Mouse (Mus musculus): ENCODE measurements around the gene Slc26a10. TPM values are rescaled to one million over a fixed set of nuclear protein-coding genes. Genes with fewer than 3 reads are reported as not detected.

The Slc26a10 gene
- total and polyA plus RNA-seq, 3 experiments = 13.2 to 40.5 (median 14.7) TPM

DNA sequence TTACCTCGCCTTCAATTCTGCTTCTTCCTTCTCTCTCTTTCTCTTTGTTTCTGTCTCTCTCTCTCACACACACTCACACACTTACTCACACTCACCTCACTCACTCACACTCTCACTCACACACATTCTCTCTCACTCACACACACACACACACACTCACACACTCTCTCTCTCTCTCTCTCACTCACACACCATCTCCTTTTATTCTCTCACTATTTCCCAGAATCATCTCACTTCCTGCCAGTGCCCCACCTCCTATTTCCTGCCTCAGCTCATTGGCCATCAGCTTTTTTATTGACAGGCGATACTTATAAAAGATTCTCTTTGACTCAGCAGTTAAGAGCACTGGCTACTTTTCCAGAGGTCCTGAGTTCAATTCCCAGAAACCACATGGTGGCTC is 37.9 kb upstream of the Slc26a10 start:
- intact Hi-C loops (cut with DNase I) = no loop called here
- Histone ChIP-seq H3K27ac (no peak overlapping the region), H3K9ac (ENCODE audit: low read depth, low read length) (no peak overlapping the region), H3K4me3 (no peak overlapping the region), H3K79me2 (replicated peaks; ENCODE audit: control insufficient read depth, insufficient read depth, low read length) (no peaks in the 10 kb centered on the region), H3K27me3 (ENCODE audit: control insufficient read depth, insufficient read depth, low read length) (no peaks in the 10 kb centered on the region), H3K36me3 (ENCODE audit: control insufficient read depth, insufficient read depth, low read length) (no peaks in the 10 kb centered on the region), H3K4me1 (ENCODE audit: control insufficient read depth, insufficient read depth, low read length) (no peaks in the 10 kb centered on the region)
- 91% methylated on average over 2 of the region's 2 CpGs for WGBS
- DNase-seq = no peak
- TF ChIP-seq CTCF (IDR thresholded peaks at IDR 0.05) (no peak), EP300 (IDR thresholded peaks at IDR 0.05; ENCODE audit: insufficient read depth, low read depth, low read length) (no peak), POLR2A (IDR thresholded peaks at IDR 0.05; ENCODE audit: insufficient read depth, low read depth, low read length) (no peak)

DNA sequence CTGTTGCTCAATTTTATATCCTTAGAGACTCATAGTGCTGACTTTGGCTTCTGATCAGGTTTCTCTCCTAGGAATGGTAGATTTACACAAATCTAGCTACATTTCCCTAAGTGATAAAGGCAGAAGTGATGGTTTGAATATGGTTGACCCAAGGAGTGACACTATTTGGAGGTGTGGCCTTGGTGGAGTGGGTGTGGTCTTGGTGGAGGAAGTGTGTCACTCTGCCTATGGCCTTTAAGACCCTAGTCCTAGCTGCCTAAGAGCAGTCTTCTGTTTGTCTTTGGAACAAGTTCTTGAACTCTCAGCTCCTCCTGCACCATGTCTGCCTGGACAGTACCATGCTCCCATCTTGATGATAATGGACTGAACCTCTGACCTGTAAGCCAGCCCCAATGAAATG is 36.7 kb upstream of the Slc26a10 start:
- no peak for DNase-seq
- Histone ChIP-seq H3K27me3 (ENCODE audit: control insufficient read depth, insufficient read depth, low read length) (no peaks in the 10 kb centered on the region), H3K4me3 (no peak overlapping the region), H3K79me2 (replicated peaks; ENCODE audit: control insufficient read depth, insufficient read depth, low read length) (no peaks in the 10 kb centered on the region), H3K4me1 (ENCODE audit: control insufficient read depth, insufficient read depth, low read length) (no peaks in the 10 kb centered on the region), H3K27ac (no peak overlapping the region), H3K36me3 (ENCODE audit: control insufficient read depth, insufficient read depth, low read length) (no peaks in the 10 kb centered on the region), H3K9ac (ENCODE audit: low read depth, low read length) (no peak overlapping the region)
- intact Hi-C loops (cut with DNase I) = no loop called here
- TF ChIP-seq POLR2A (IDR thresholded peaks at IDR 0.05; ENCODE audit: insufficient read depth, low read depth, low read length) (no peak), CTCF (IDR thresholded peaks at IDR 0.05) (no peak), EP300 (IDR thresholded peaks at IDR 0.05; ENCODE audit: insufficient read depth, low read depth, low read length) (no peak)

DNA sequence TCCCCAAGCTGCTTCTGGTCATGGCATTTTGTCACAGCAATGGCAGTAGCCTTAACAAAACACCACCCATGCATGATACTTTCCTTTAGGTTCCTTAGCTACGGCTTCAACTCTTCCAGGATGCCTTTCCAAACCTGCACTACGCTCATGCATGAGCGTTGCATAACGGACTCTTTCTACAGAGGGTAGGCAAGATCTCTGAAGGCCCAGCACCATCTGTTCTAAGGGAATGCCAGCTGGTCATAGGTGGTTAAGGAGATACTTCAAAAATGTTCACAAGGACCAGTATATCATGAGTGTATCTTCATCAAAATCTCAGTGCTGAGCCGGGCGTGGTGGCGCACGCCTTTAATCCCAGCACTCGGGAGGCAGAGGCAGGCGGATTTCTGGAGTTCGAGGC is 36.0 kb upstream of the Slc26a10 start:
- no peak overlapping the region for H3K4me3 ChIP-seq
- no peaks in the 10 kb centered on the region for H3K36me3 ChIP-seq (ENCODE audit: control insufficient read depth, insufficient read depth, low read length)
- H3K9ac ChIP-seq (ENCODE audit: low read depth, low read length) = no peak overlapping the region
- DNase-seq = no peak
- no peak overlapping the region for H3K27ac ChIP-seq
- no peaks in the 10 kb centered on the region for H3K4me1 ChIP-seq (ENCODE audit: control insufficient read depth, insufficient read depth, low read length)
- 92% methylated on average over 11 of the region's 11 CpGs for WGBS
- TF ChIP-seq POLR2A (IDR thresholded peaks at IDR 0.05; ENCODE audit: insufficient read depth, low read depth, low read length) = no peak
- TF ChIP-seq EP300 (IDR thresholded peaks at IDR 0.05; ENCODE audit: insufficient read depth, low read depth, low read length) = no peak
- TF ChIP-seq CTCF (IDR thresholded peaks at IDR 0.05) = no peak
- no peaks in the 10 kb centered on the region for H3K27me3 ChIP-seq (ENCODE audit: control insufficient read depth, insufficient read depth, low read length)
- H3K79me2 ChIP-seq (replicated peaks; ENCODE audit: control insufficient read depth, insufficient read depth, low read length) = no peaks in the 10 kb centered on the region
- intact Hi-C loops (cut with DNase I) = no loop called here

- no peak for DNase-seq
- Histone ChIP-seq H3K4me3 (no peak overlapping the region), H3K9ac (ENCODE audit: low read depth, low read length) (no peak overlapping the region), H3K27me3 (ENCODE audit: control insufficient read depth, insufficient read depth, low read length) (no peaks in the 10 kb centered on the region), H3K27ac (no peak overlapping the region), H3K4me1 (ENCODE audit: control insufficient read depth, insufficient read depth, low read length) (peaks cover 4% of the 10 kb centered on the region), H3K79me2 (replicated peaks; ENCODE audit: control insufficient read depth, insufficient read depth, low read length) (no peaks in the 10 kb centered on the region; the same call in 1 of the 2 replicates), H3K36me3 (ENCODE audit: control insufficient read depth, insufficient read depth, low read length) (no peaks in the 10 kb centered on the region)
- WGBS = 23% methylated on average over 1 of the region's 1 CpGs
- intact Hi-C loops (cut with DNase I) = loop anchor here (5.0 kb wide), 1 partner anchor 37 kb away; no protein-coding TSS in a partner anchor
- TF ChIP-seq EP300 (IDR thresholded peaks at IDR 0.05; ENCODE audit: insufficient read depth, low read depth, low read length) = no peak
- TF ChIP-seq POLR2A (IDR thresholded peaks at IDR 0.05; ENCODE audit: insufficient read depth, low read depth, low read length) = no peak
- no peak for TF ChIP-seq CTCF (IDR thresholded peaks at IDR 0.05)
These were observed 34.0 kb upstream of the Slc26a10 start for GRCm38 (mm10) chr10:127214422-127214803.

DNA sequence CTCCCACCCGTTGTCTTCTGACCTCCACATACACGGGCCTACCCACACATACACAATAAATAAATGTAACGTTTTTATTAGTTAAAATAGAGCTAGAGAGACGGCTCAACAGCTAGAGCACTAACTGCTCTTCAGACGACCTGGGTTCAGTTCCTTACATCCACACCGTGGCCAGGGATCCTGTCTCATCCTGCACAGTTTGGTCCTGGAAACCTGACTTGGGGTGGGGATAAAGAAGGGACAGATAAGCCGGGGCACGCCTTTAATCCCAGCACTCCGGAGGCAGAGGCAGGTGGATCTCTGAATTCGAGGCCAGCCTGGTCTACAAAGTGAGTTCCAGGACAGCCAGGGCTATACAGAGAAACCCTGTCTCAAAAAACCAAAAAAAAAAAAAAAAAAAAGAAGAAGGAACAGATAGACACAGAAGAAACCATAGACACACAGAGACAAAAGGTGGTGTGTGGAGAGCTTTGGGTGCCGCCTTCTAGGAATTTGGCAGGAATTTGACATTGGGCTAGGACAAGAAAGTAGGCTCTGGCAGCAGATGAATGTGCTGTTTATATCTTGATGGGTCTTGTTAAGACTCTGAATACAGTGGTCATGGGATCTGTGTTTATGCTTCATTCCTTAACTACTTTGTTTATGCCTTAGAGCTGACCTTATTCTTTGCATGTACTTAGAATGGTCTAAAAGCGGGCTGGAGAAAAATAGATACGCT is 33.4 kb upstream of the Slc26a10 start:
- intact Hi-C loops (cut with DNase I) = loop anchor here (5.0 kb wide), 1 partner anchor 37 kb away; no protein-coding TSS in a partner anchor
- no peak for TF ChIP-seq POLR2A (IDR thresholded peaks at IDR 0.05; ENCODE audit: insufficient read depth, low read depth, low read length)
- TF ChIP-seq CTCF (IDR thresholded peaks at IDR 0.05) = no peak
- no peak for TF ChIP-seq EP300 (IDR thresholded peaks at IDR 0.05; ENCODE audit: insufficient read depth, low read depth, low read length)

DNA sequence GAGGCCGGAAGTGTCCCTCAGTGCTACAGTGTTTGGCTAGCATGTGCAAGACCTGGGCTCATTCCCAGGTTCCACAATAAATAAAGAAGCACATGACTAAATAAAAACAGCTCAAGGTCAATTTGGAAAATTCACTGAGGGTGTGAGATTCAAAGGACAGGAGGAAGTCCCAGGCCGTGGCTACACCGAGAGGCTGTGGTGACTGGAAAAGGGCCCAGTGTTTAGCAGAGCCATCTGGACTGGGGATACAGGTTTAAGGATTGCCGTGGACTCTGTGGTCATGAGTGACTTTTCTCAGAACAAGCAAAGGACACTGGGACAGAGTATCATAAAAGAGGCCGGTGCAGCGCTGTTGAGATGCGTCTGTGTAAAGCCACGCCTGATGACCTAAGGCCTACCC is 32.8 kb upstream of the Slc26a10 start:
- intact Hi-C loops (cut with DNase I) = loop anchor here (5.0 kb wide), 1 partner anchor 36 kb away; no protein-coding TSS in a partner anchor
- no peak for TF ChIP-seq EP300 (IDR thresholded peaks at IDR 0.05; ENCODE audit: insufficient read depth, low read depth, low read length)
- no peak for TF ChIP-seq CTCF (IDR thresholded peaks at IDR 0.05)
- no peak for TF ChIP-seq POLR2A (IDR thresholded peaks at IDR 0.05; ENCODE audit: insufficient read depth, low read depth, low read length)
- H3K4me3 ChIP-seq = no peak overlapping the region
- H3K36me3 ChIP-seq (ENCODE audit: control insufficient read depth, insufficient read depth, low read length) = no peaks in the 10 kb centered on the region
- peaks cover 4% of the 10 kb centered on the region for H3K4me1 ChIP-seq (ENCODE audit: control insufficient read depth, insufficient read depth, low read length)
- H3K27me3 ChIP-seq (ENCODE audit: control insufficient read depth, insufficient read depth, low read length) = no peaks in the 10 kb centered on the region
- H3K27ac ChIP-seq = no peak overlapping the region
- H3K9ac ChIP-seq (ENCODE audit: low read depth, low read length) = no peak overlapping the region
- 86% methylated on average over 8 of the region's 8 CpGs for WGBS
- H3K79me2 ChIP-seq (replicated peaks; ENCODE audit: control insufficient read depth, insufficient read depth, low read length) = no peaks in the 10 kb centered on the region; the same call in 1 of the 2 replicates
- no peak for DNase-seq

More for the DNA sequence above, 33.4 kb upstream of the Slc26a10 start:
- no peak overlapping the region for H3K9ac ChIP-seq (ENCODE audit: low read depth, low read length)
- no peak overlapping the region for H3K4me3 ChIP-seq
- peaks cover 4% of the 10 kb centered on the region for H3K4me1 ChIP-seq (ENCODE audit: control insufficient read depth, insufficient read depth, low read length)
- WGBS = 81% methylated on average over 13 of the region's 13 CpGs
- no peaks in the 10 kb centered on the region for H3K27me3 ChIP-seq (ENCODE audit: control insufficient read depth, insufficient read depth, low read length)
- DNase-seq = no peak
- no peaks in the 10 kb centered on the region; the same call in 1 of the 2 replicates for H3K79me2 ChIP-seq (replicated peaks; ENCODE audit: control insufficient read depth, insufficient read depth, low read length)
- no peak overlapping the region for H3K27ac ChIP-seq
- H3K36me3 ChIP-seq (ENCODE audit: control insufficient read depth, insufficient read depth, low read length) = no peaks in the 10 kb centered on the region
